Mouse (Mus musculus): ENCODE results near the gene Gatb.

Gatb gene

GRCm38 (mm10) chr3:85698496-85698895 lies 124.6 kb downstream of the Gatb start:
- DNase-seq (ENCODE audit: low read depth in 1 of 2, low spot score in 2 of 2) = no peak

- DNase-seq (ENCODE audit: low read depth in 1 of 2, low spot score in 2 of 2) = no peak
Observed at GRCm38 (mm10) chr3:85703141-85703882, 129.4 kb downstream of the Gatb start.
